Mouse (Mus musculus) liver, adult 2 months (tissue): ENCODE measurements around the gene Pten. TPM values are rescaled to one million over a fixed set of nuclear protein-coding genes. Genes with fewer than 3 reads are reported as not detected.

Experiments
- DNase-seq: peaks from one replicate; pipeline ENCODE4 v3.0.0-alpha.2; 2011; ENCODE audit warnings: low read depth, low spot score; ENCODE audit errors: extremely low read depth
- H3K27ac ChIP-seq: fragments of 200-500 bp; replicated peaks from 2 replicates; pipeline ENCODE4 v1.5.1; 2012; ENCODE audit warnings: low read depth, mild to moderate bottlenecking, control low read depth, inconsistent platforms, low read length; ENCODE audit not compliant: insufficient read depth
- H3K27me3 ChIP-seq: fragments of 200-500 bp; 2 replicates; pipeline ENCODE4 v1.6.1; 2012; ENCODE audit warnings: mild to moderate bottlenecking, moderate library complexity, low read length, inconsistent platforms; ENCODE audit not compliant: control insufficient read depth, insufficient read depth
- H3K36me3 ChIP-seq: fragments of 200-500 bp; 2 replicates; pipeline ENCODE4 v1.6.1; 2012; ENCODE audit warnings: low read length, inconsistent platforms; ENCODE audit not compliant: control insufficient read depth, insufficient read depth
- H3K4me1 ChIP-seq: fragments of 200-500 bp; 2 replicates; pipeline ENCODE4 v1.6.1; 2011; ENCODE audit warnings: low read length; ENCODE audit not compliant: control insufficient read depth, insufficient read depth
- H3K4me3 ChIP-seq: fragments of 200-500 bp; 2 replicates; pipeline ENCODE4 v1.5.1; 2011; ENCODE audit warnings: low read depth, mild to moderate bottlenecking, control low read depth, low read length, moderate library complexity; ENCODE audit not compliant: insufficient read depth
- H3K79me2 ChIP-seq: fragments of 200-500 bp; 2 replicates; pipeline ENCODE4 v1.6.1; 2012; ENCODE audit warnings: inconsistent platforms, mild to moderate bottlenecking, low read length, moderate library complexity; ENCODE audit not compliant: control insufficient read depth, insufficient read depth
- H3K9ac ChIP-seq: fragments of 200-500 bp; 2 replicates; pipeline ENCODE4 v1.6.1; 2012; ENCODE audit warnings: low read depth, mild to moderate bottlenecking, control low read depth, inconsistent platforms, low read length
- CTCF ChIP-seq: fragments of 200-500 bp; IDR thresholded peaks from 2 replicates; pipeline ENCODE4 v1.5.1; 2011; ENCODE audit warnings: low read depth, low read length, control low read depth
- POLR2A ChIP-seq: fragments of 200-500 bp; IDR thresholded peaks from 2 replicates; pipeline ENCODE4 v1.6.1; 2011; ENCODE audit warnings: low read length, control low read depth; ENCODE audit not compliant: insufficient read depth; ENCODE audit errors: extremely low read depth
- WGBS: fragments of 180-500 bp; shearing (Covaris S2); methylation state at CpG from one replicate; pipeline ENCODE4 v1.1.7; 2018; 5-methylcytosine and 5-hydroxymethylcytosine counted together
- polyA plus RNA-seq: library from polyadenylated mRNA; depleted of rRNA; stranded (reverse); fragments of >200 nt; gene quantifications from 2 replicates; pipeline ENCODE4 v1.2.3, GENCODE M21; 2012
- total RNA-seq: library from RNA; depleted of rRNA; stranded (reverse); fragments of >200 nt; gene quantifications from 2 replicates; pipeline ENCODE4 v1.2.3, GENCODE M21; 2014

The Pten gene
- total and polyA plus RNA-seq, 2 experiments = 12.9 to 78.4 TPM

DNA sequence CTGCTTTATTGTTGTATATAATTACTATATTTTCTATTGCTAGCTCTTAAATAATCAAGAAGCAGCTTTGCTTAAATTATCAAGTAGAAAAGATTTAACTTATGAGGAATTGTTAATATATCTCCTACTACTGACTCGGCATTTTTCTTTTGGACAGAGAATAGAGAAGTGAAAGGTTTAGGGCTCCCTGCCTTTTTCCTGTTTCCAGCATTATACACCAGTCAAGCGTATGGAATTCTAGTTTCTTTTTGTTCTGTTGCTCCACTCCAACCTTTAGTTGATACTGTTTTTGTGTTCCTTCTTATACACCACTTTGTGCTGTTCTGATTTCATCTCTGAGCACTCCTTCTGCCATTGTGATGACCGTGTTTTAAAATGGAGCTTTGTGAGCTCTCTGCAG lies 32.2 kb downstream of the Pten start:
- H3K4me3 ChIP-seq = no peak overlapping the region
- TF ChIP-seq POLR2A (no peak), CTCF (no peak)
- H3K36me3 ChIP-seq = peaks cover 2% of the 10 kb centered on the region; the same call in 1 of the 2 replicates
- H3K4me1 ChIP-seq = peaks cover 30% of the 10 kb centered on the region
- H3K9ac ChIP-seq = no peak overlapping the region
- WGBS = 69% methylated on average over 3 of the region's 3 CpGs
- H3K79me2 ChIP-seq = peaks cover 39% of the 10 kb centered on the region
- no peaks in the 10 kb centered on the region for H3K27me3 ChIP-seq
- H3K27ac ChIP-seq = no peak overlapping the region
- DNase-seq = no peak

DNA sequence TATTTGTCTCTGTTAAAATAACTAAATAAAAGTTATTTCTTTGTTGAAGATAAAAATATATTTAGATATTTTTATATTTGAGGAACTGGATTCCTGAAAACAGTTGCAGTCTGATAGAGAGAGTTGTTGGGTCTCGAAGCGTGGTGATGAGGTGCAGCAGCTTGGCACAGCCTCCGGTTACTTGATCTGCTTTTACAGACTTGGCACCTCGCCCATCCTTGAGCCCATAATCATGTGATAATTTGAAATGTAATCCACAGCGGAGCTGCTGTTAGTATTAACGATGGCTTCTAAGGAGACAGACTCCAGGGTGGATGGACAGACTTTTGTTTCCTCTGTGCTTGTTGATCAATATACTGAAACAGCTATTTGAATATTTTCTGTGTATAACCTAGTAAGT lies 35.3 kb downstream of the Pten start:
- Histone ChIP-seq H3K79me2 (peaks cover 29% of the 10 kb centered on the region), H3K4me1 (peaks cover 23% of the 10 kb centered on the region), H3K27me3 (no peaks in the 10 kb centered on the region), H3K27ac (no peak overlapping the region), H3K36me3 (peaks cover 2% of the 10 kb centered on the region), H3K9ac (no peak overlapping the region), H3K4me3 (no peak overlapping the region)
- peak; percentile 72 for DNase-seq
- TF ChIP-seq POLR2A (no peak), CTCF (no peak)
- WGBS = 4% methylated on average over 6 of the region's 6 CpGs

DNA sequence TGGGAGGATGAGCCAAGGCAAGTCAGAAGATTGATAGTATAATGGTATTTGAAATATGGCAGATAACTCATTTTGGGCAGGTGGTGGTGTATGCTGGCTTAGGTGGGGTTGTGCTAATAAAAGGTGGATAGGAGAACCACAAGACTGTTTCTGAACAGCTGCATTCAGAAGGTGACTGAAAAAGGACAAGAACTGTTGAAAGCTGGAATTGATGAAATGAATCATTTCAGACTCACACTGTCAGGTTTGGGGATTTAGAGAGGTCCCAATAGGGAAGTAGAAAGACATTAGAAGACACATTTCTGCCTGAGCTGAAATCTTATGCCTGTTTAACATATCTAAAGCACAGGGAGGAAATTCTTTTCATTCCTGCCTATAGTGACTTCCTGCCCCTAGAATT lies 36.6 kb downstream of the Pten start:
- Histone ChIP-seq H3K4me3 (no peak overlapping the region), H3K27me3 (no peaks in the 10 kb centered on the region), H3K79me2 (peaks cover 23% of the 10 kb centered on the region; the same call in 1 of the 2 replicates), H3K27ac (no peak overlapping the region), H3K4me1 (peaks cover 16% of the 10 kb centered on the region), H3K36me3 (peaks cover 9% of the 10 kb centered on the region), H3K9ac (no peak overlapping the region)
- DNase-seq = no peak
- TF ChIP-seq POLR2A = no peak
- TF ChIP-seq CTCF = no peak

DNA sequence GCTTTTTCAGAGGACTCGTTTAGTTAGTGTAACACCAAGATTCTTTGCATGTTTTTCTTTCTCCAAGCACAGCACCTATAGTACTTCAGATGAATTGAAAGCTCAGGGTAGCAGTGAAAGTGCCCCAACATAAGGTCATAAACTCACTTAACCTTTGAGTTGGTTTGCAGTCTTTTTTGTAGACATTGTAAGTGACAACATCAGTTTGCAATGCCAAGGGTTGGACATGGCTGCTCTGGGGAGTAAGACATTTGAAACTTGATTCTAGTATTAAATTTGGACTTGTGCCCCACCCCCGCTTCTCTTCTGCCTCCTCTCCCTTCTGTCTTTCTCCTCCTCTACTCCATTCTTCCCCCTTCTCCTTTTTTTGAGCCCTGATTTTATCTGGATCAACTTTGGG lies 43.3 kb downstream of the Pten start:
- H3K4me1 ChIP-seq = peaks cover 5% of the 10 kb centered on the region; the same call in 1 of the 2 replicates
- H3K79me2 ChIP-seq = peaks cover 32% of the 10 kb centered on the region
- DNase-seq = peak; percentile 52
- H3K27ac ChIP-seq = no peak overlapping the region
- TF ChIP-seq POLR2A = no peak
- no peaks in the 10 kb centered on the region for H3K27me3 ChIP-seq
- peaks cover 32% of the 10 kb centered on the region for H3K36me3 ChIP-seq
- 77% methylated on average over 2 of the region's 2 CpGs for WGBS
- no peak overlapping the region for H3K9ac ChIP-seq
- no peak overlapping the region for H3K4me3 ChIP-seq

DNA sequence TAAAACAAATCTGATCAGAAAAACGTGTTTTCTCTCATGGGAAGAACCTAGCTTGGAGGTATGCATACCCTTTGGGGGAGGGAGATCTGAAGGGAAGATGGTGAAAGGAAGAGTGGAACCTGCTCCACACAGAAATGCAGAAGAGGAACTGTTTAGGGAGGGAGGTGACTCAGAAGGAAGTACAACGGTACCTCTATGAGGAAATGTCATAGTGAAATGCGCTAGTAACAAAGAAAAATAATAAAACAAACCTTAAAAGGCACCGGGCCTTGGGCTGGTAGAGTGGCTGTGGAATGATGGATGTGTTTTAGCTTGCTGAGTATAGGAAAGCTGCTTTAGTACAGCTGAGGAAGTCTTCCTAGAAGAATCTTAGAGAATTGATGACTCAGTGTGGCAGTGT lies 47.4 kb downstream of the Pten start:
- Histone ChIP-seq H3K79me2 (peaks cover 33% of the 10 kb centered on the region), H3K27me3 (no peaks in the 10 kb centered on the region), H3K36me3 (peaks cover 21% of the 10 kb centered on the region), H3K4me1 (peaks cover 15% of the 10 kb centered on the region), H3K9ac (no peak overlapping the region), H3K27ac (no peak overlapping the region), H3K4me3 (no peak overlapping the region)
- TF ChIP-seq CTCF = no peak
- TF ChIP-seq POLR2A = no peak
- DNase-seq = no peak
- WGBS = 76% methylated on average over 4 of the region's 4 CpGs

DNA sequence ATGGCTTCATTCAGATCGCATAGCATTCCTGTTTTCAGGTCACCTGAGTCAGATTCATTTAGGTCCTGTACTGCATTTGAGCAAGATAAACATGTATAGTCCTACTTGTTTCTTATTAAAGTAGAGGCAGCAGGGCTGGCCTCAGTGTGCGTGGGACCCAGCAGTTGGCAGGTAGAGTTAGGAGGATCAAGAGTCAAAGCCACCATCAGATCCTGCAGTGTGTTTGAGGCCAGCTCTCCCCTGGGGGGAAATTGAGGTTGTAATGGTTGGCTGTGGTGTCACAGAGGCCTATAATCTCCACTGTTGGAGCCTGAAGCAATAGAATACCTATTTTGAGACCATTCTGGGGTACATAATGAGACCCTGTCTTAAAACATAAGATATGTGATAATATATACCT lies 50.3 kb downstream of the Pten start:
- Histone ChIP-seq H3K36me3 (peaks cover 13% of the 10 kb centered on the region), H3K27me3 (no peaks in the 10 kb centered on the region), H3K9ac (no peak overlapping the region), H3K4me1 (peaks cover 15% of the 10 kb centered on the region), H3K27ac (no peak overlapping the region), H3K4me3 (no peak overlapping the region), H3K79me2 (peaks cover 24% of the 10 kb centered on the region)
- 75% methylated on average over 2 of the region's 2 CpGs for WGBS
- no peak for TF ChIP-seq CTCF
- no peak for TF ChIP-seq POLR2A
- DNase-seq = no peak
